Mouse (Mus musculus) embryo, embryonic 10.5 days (tissue): ENCODE measurements at regions not wholly inside any gene's neighbourhood (a gene's known extent, or its start where the extent isn't known, plus 50 kb on each side); places are given as distances from the start of the nearest gene placed in this dataset.
"Not testable (repeated sequence)": the region's sequence is repeated elsewhere in the genome, so short reads cannot be mapped to it uniquely, and the experiment has no call there.

Experiments used
- DNase-seq: peaks from one replicate; pipeline ENCODE4 v3.0.0-alpha.2; 2015; ENCODE audit warnings: low spot score

DNA sequence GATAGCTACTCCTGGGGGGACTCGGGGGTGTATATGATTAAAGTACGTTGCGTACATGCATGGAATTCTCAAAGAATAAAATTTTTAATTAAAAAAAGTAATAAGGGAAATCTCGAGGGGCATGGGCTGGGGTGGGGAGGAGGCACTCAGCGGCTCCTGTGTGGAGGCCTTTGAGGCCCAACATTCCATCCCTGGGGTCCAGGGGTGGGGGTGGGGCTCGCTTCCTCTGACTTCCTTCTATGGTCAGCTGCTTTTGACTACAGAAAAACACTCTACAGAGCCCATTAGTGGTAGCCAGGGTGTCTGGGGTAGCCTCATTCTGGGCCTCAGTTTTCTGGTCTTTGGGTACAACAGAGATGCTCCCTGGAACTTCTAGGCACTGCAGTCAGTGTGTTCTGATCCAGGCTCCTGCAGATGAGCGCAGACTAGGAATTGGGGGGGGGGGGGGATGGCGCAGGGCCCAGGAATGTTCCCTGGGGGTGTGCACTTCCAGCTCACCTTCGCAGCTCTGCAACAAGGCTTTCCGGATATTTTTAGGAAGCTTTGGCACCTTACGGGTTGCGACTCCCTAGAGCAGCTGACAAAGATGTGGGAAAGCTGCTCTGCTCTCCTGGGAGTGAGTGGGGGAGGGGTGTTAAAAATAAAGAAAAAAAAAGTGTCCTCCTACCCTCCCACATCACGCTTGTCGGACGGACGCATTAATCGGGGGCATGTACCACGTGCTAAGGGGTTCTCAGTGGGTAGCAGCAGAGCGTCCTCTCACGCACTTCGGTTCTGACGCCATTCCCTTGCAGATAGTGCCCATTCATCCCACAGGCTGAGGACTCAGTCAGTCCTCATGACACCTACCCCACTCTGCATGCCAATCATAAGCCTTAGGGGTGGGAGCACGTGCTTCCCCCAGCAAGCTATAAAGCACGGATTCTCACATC lies 89.1 kb downstream of the Rhob start:
- DNase-seq, result peak; percentile 30

DNA sequence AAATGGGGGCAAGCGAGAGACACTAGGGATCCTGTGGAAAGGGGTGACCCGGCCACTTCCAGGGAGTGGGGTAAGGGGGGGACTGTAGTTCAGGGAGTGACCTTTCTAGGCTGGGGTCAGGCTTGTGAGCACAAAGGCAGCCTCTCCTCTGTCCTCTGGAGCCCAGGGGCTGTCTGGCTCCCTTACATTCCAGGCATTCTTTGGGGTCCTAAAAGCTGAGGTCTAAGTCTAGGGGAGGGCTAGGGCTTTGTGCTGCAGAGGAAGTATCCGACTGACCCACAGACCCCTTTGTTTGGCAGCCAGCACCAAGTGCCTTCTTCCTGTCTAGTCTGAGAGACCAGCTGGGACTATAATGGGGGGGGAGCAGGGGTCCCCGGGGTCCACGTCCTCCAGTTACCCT lies 88.9 kb downstream of the Hs1bp3 start:
- DNase-seq, result peak; percentile 74

DNA sequence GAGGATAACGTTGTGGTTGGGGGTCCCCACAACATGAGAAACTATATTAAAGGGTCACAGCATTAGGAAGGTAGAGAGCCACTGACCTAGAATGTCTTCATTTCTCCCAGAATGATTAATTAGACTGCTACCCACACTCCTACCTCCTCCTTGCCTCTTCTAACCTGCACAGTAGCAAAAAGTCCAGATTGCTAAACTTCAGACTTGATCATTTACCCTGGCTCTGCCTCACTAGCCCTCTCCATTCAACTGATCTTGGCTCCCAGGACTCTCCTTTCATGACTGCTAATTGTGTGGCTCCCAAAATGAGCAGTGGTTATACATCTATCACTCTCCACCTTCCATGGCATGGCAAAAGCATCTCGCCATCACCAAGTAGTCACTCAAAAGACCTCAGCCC lies 88.1 kb downstream of the Hs1bp3 start:
- no peak for DNase-seq

DNA sequence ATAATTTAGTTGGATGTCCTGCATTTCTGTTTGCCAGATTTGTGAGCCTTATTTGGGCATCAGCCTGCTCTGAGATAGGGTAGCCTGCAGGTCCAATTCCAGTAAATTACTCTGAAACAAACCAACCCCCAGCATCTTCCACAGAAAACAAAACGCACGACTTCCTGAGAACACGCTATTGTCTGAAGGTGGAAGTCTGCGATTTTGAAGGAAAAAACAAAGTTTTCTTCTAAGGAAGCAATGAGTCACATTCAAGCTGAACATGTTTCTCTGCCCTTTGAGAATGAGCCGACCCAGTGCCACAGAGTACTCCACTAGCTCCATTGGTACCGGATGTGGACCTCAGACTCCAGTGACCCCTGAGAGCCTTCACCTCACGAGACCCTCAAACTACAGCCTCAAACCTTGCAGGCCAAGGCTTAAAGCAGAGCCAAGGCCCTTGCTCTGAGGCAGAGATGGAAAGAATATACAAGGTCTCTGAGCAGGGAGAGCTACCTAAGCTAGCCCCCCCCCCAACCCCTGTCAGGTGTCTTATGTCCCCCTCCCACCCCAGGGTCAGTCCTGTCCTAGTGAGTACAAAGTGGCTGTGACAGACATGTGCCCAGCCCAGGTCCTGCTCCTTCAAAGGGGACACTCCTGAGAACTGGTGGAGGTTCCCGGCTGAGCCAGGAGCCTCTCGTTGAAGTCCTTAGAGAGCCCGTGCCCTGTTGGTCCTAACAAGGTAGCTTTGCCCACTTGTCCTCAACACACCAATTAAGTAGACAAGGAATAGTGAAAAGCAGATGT lies 87.3 kb downstream of the Hs1bp3 start:
- DNase-seq, result no peak

DNA sequence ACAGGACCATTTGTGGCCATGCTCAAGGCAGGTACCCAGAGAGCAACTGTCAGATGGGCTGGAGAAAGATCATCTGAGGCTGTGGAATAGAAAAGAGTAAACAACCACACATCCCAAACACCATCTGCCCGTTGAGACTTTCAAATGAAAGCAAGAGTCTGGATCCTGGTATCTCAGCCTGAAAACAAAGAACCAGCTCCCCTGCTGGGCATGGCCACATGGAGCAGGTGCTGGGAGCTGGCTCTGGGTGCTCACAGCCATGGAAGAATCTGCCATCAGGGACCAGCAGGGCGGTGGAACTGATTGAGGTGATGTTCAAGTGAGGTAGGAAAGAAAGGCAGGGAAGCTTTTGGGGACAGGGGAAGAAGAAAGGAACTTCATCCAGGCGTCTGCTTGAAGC lies 85.6 kb downstream of the Hs1bp3 start:
- DNase-seq, result no peak

DNA sequence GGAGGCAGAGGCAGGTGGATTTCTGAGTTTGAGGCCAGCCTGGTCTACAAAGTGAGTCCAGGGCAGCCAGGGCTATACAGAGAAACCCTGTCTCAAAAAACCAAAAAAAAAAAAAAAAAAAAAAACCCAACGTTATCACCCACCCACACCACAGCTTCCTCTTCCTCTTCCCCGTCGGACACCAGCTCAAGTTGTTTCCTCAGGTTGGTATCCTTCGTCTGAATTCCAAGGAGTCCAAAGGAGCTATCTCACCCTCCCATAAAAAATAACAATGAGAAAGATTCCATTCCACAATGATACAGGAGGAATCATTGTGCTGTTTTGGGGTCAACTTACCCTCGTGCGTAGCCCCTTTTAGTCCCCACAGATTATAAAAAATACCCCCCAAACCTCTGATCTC lies 83.2 kb downstream of the Hs1bp3 start:
- DNase-seq, result not testable (repeated sequence)

DNA sequence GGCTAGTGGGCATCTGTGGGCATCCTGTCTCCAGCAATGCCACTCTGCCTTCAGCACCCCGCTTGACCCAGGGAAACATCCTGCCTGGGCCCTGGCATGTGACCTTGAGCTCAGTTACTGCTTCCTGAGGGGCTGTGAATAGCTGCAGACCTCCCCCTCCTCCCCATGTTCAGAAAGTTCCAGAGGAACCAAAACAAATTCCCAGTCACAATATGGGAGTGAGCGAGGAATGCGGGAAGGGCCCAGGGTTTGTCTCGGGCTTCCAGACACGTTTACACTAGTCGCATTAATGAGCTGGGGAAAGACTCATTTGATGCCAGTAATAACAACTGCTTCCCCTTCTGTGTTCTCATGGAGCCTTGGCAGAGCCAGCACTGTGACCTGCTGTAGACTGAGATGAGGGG lies 81.7 kb downstream of the Hs1bp3 start:
- no peak for DNase-seq

DNA sequence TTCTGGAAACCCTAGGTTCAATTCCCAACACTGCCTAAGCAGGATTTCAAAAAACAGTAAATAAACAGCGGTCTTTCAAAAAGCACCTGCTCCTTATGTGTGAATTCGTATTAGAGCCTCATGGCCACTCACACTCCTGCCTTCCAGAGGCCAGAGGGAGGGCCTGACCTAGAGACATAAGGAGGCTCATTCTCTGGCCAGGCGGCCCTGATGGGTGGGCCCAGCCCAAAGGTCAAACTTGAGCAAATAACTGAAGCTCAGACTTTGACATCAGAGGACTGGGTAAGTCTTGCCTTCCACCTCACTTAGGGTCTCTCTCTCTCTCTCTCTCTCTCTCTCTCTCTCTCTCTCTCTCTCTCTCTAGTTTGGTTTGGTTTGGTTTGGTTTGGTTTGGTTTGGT lies 80.7 kb downstream of the Hs1bp3 start:
- DNase-seq, result no peak
